Mouse (Mus musculus) myocyte (in vitro differentiated cells): Measurements from ENCODE around the gene Plekhm2.

Source experiments
- CEBPB ChIP-seq: IDR thresholded peaks from 2 replicates; pipeline ENCODE4 v1.6.1; 2011; ENCODE audit warnings: mild to moderate bottlenecking, moderate library complexity; ENCODE audit not compliant: poor library complexity, insufficient read depth, severe bottlenecking
- E2F4 ChIP-seq: IDR thresholded peaks from one replicate; pipeline ENCODE4 v1.6.1; 2011; ENCODE audit warnings: mild to moderate bottlenecking, control low read depth, moderate library complexity; ENCODE audit not compliant: insufficient read depth
- MYOD1 ChIP-seq, 3 experiments: IDR thresholded peaks; one replicate each; pipeline ENCODE4 v1.6.1; 2011; ENCODE audit warnings: control low read depth in 2 of 3, low read depth in 2 of 3, mild to moderate bottlenecking in 2 of 3, moderate library complexity in 1 of 3; ENCODE audit not compliant: insufficient read length in 2 of 3, control insufficient read depth in 1 of 3
- POLR2A ChIP-seq: IDR thresholded peaks from one replicate; pipeline ENCODE4 v1.6.1; 2011; ENCODE audit warnings: low read depth, mild to moderate bottlenecking, control low read depth, moderate library complexity; ENCODE audit not compliant: insufficient read length
- SRF ChIP-seq: IDR thresholded peaks from one replicate; pipeline ENCODE4 v1.6.1; 2011; ENCODE audit warnings: low read depth; ENCODE audit not compliant: control insufficient read depth, insufficient read length
- USF1 ChIP-seq: IDR thresholded peaks from one replicate; pipeline ENCODE4 v1.6.1; 2011; ENCODE audit warnings: low read depth, mild to moderate bottlenecking, control low read depth, moderate library complexity

DNA sequence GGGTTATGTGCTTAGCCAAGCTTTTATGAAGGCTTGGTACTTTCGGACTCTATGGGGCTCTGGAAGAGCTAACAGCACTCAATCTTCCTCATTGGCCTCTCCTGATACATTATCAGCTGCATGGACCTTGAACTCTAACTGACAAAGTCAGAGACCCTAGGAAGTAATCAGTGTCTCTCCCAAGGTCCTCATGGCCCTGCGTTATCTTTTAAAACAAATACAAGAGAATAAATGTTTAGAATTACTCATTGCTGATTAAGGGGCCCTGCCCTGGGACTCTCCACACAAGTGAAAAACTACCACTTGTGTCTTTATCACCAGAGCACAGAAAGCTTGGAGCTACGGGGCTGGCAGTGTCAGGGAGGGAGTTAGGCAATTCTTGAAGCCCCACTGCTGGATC, 85.9 kb downstream of the Plekhm2 start:
- no peak for TF ChIP-seq POLR2A
- no peak for TF ChIP-seq USF1
- no peak for TF ChIP-seq E2F4
- TF ChIP-seq SRF: no peak
- TF ChIP-seq CEBPB: no peak
- TF ChIP-seq MYOD1 (IDR thresholded peaks at IDR 0.05; ENCODE audit: control insufficient read depth in 1 of 3, insufficient read length in 2 of 3, low read depth in 2 of 3): no peak
